Mouse (Mus musculus): ENCODE results near the gene Ing2. TPM values are rescaled to one million over a fixed set of nuclear protein-coding genes. Genes with fewer than 3 reads are reported as not detected.

Ing2 gene
- 89.2 and 90.7 TPM in 2 replicates for total RNA-seq (2017)

DNA sequence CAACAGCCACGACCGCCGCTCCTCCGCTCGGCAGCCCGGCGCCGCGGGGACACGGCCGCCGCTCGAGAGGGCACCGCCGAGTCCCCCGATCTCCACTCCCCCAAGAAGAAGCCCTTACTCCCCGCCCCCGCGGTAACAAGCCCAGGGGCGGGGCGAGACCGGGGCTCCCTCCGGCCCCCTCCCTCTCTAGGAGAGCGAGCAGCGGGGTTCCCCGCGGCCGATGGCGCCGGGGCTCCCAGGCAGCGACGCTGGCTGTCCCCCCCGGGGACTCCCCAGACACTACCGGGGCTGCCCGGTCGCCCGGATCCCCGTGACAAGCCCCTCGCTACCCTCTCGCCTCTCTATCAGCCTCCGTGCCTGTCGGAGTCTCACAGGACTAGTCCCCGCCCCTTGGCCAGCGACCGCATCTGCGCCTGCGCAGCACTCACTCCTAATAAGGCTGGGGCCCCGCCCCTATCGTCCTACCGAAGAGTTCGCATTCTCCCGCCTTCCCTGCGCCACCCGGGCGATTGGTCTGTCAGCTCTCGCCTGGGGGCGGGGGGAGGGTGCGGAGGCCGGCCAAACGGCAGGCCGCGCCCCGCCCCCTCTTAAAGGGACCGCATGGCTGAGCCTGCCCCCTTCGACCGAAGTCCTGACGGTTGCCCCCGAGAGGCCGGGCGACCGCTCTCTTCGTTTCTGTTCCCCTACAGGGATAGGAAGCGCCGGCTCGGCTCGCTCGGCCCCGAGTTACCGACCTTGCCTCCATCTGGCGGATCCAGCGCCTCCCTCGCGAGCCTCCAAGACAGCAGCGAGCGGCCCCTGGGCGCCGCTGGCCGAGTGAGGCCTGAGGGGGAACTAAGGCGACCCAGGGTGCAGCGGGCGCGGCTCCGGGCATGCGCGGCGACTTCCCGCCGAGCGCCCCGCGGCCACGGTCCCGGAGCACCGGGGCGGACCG lies at the start of gene Ing2:
TSS of gene Ing2 (minus strand) at position 780 of the 934 bp plus-strand sequence.
- peak; percentile 77 for ATAC-seq (replicated peaks in 1 of 2; ENCODE audit: insufficient read depth in 1 of 2, low FRiP score in 2 of 2, low TSS enrichment in 1 of 2, low read depth in 1 of 2, poor library complexity in 2 of 2, severe bottlenecking in 2 of 2)

DNA sequence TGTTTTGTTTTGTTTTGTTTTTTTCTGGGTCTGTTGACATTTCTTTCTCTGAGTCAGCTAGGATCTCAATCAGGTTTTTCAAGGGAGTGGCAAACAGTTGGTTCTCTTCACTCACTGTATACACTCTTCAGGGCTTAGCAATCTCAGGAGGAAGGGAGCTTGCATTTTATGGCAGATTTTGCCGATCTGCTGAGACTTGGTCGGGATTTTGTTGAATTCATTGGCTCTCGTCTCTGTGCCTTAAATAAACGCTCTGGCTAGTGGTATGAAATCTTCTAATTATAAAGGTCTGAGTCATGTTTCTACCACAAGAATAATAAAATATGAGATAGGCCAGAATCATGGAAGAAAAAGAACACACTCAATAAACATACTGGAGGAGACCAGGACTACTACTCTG lies 46.3 kb upstream of the Ing2 start:
- no peak for ATAC-seq (replicated peaks in 1 of 2; ENCODE audit: insufficient read depth in 1 of 2, low FRiP score in 2 of 2, low TSS enrichment in 1 of 2, low read depth in 1 of 2, poor library complexity in 2 of 2, severe bottlenecking in 2 of 2)

DNA sequence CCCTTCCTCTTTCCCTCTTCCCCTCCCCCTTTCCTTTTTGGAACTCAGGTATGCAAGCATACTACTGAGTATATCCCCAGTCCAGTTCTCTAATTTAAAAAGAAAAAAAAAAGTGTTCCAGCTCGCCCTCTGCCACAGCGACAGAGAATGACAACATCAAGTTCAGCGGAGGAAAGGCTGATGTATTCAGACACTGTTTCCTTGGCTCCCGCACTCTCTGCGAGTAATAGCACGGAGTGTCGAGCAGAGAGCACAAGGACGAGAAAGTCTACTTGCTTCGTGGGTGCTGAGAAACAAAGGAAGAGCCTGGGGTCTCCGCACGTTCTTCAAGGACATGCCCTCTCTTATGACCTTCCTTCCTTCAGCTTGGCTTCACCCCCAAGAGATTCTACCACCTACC lies 43.3 kb upstream of the Ing2 start:
- ATAC-seq (replicated peaks in 1 of 2; ENCODE audit: insufficient read depth in 1 of 2, low FRiP score in 2 of 2, low TSS enrichment in 1 of 2, low read depth in 1 of 2, poor library complexity in 2 of 2, severe bottlenecking in 2 of 2): 0 out of 4 replicates have a peak, but pooled peaks of 1 of the 2 experiments have one; percentile 5

DNA sequence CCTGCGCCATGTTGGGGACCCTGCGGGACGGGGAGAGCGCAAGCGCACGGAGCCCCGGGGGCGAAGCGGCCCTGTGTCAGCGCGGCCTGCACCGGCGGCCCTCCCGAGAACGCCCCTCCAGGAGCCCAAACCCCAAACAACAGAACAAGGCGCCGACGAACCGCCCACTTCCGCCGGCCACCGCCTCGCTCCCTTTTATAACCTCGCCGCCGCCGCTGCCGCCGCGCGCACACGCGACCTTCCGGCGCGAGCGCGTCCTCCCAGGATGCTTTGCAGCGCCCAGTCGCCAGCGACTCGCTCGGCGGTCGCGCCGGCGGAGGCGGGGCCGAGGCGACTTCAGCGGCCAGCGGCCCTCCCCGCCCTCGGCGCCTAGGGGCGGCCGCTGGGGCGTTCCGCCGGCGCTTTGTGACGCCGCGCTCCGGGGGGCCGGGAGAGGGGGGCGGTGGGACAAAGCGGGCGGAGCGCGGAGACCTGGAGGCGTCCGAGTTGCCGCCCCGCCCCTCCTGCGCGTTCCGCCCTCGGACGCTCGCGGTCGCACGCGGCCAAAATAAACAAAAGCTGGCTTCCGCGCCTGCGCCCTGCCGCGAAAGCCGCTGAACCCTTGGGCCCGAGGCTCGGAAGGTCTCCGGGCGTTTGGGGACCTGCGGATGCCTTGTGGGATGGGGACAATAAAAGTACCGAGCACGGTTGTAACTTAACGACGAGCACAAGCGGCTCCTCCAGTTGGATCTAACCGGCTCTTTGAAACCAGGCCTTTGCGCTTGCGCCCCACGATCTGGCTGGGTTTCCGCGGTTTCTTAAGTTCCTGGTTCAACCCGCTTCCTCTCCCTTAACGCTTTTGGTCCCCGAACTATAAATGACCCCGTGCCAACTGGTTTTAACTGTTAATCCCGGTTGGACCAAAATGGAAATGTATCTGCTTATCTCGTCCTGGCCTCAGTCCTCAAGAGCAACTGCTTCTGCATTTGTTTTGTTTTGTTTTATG lies 38.7 kb upstream of the Ing2 start, which contains the start of gene Cdkn2aip:
TSS of gene Cdkn2aip (minus strand) at position 172 of the 985 bp plus-strand sequence.
- peak; percentile 64 to 74 for ATAC-seq (replicated peaks in 1 of 2; ENCODE audit: insufficient read depth in 1 of 2, low FRiP score in 2 of 2, low TSS enrichment in 1 of 2, low read depth in 1 of 2, poor library complexity in 2 of 2, severe bottlenecking in 2 of 2)

DNA sequence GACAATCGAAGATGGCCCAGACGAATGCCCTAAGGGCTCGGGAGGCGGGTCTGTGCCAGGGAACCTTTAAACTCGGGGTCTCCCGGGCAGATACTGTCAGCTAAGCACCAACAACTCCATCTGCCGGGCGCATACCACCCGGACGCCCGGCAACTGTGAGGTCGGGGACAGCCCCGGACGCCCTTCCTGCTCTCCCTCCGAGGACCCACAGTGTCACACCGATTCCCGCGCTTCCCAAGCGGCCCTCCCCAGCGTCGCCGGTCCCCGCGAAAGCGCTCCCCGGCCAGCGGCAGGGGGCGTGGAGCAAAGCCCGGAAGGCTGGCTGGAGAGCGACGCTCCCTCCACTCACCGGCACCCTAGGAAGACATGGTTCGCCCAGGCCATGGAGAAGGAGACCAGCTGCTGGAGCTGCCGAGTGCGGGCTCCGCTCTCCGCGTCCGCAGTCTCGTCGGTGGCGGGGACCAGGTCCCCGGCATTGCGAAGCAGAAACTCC lies 37.9 kb upstream of the Ing2 start:
- ATAC-seq (replicated peaks in 1 of 2; ENCODE audit: insufficient read depth in 1 of 2, low FRiP score in 2 of 2, low TSS enrichment in 1 of 2, low read depth in 1 of 2, poor library complexity in 2 of 2, severe bottlenecking in 2 of 2): peak; percentile 8 to 40

DNA sequence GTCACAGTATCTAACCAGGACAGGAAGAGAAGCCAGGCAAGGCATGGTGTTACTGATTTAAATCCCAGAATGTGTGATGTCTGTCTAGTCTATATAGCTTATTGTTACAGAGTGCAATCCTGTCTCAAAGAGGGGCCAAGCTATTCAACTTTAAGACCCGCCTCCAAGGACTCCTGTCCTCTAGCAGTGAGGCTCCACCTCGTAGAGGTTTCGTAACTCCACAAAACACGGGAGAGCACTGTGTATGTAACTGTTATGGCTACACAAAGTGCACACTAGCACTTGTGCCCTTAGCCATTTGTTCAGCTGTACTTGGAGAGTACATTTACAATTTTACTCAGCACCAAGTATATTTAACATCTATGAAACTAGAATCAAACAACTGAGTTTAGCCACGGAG lies 32.8 kb upstream of the Ing2 start:
- no peak for ATAC-seq (replicated peaks in 1 of 2; ENCODE audit: insufficient read depth in 1 of 2, low FRiP score in 2 of 2, low TSS enrichment in 1 of 2, low read depth in 1 of 2, poor library complexity in 2 of 2, severe bottlenecking in 2 of 2)

DNA sequence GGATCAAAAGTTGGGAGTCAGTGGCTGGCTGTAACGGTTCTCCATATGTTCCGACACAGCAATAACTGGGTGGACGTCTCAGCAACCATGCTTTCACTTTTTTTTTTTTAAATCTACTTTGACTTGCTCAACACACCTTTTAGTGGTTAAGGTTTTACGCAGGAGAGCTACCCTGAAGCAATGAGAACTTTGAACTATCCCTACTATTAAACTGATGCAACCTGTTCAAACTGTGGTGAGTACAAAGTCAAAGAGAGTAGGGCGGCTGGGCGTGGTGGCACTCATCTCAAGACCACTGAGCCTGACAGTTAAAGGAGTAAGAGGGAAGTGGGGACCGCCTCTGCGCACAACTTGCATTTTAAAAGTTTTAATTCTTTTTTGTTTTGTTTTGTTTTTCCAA lies 31.4 kb upstream of the Ing2 start:
- ATAC-seq (replicated peaks in 1 of 2; ENCODE audit: insufficient read depth in 1 of 2, low FRiP score in 2 of 2, low TSS enrichment in 1 of 2, low read depth in 1 of 2, poor library complexity in 2 of 2, severe bottlenecking in 2 of 2): no peak; a peak in 1 of 4 replicates

DNA sequence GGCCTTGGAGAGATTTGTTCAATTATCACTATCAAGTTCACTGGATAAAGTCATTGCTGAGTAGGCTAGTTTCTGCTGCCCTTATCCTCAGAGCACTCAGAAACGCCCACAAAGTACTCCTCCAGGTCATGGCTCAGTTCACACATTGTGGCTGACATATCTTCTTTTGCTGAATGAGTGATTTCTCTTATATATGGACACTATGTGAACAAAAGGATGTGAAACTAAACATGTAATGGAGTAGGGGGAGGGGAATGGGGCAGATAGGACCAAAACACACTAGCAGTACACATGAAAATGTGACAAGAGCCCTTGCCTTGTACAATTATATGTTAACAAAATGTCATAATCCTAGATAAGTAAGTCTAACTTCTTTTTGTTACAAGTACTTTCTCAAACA lies 27.0 kb upstream of the Ing2 start:
- ATAC-seq (replicated peaks in 1 of 2; ENCODE audit: insufficient read depth in 1 of 2, low FRiP score in 2 of 2, low TSS enrichment in 1 of 2, low read depth in 1 of 2, poor library complexity in 2 of 2, severe bottlenecking in 2 of 2): no peak

DNA sequence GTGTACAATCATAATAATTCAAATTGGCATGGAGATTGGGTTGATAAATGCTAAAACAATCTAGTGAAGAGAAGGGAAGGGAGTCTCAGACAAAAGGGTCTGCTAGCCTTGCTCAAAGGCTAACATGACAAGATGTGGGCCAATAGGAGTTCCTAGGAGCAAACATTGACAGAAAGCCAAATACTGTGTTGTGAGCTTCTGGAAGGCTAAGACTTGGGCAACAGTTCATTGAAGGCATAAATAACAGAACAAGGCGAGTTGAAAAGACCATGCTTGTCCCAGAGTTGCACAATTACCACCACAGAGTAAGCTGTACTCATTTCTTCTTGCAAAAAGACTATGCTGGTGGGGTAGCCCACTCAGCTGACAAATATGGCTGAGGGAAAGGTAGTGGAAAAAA lies 22.3 kb upstream of the Ing2 start:
- ATAC-seq (replicated peaks in 1 of 2; ENCODE audit: insufficient read depth in 1 of 2, low FRiP score in 2 of 2, low TSS enrichment in 1 of 2, low read depth in 1 of 2, poor library complexity in 2 of 2, severe bottlenecking in 2 of 2): no peak

DNA sequence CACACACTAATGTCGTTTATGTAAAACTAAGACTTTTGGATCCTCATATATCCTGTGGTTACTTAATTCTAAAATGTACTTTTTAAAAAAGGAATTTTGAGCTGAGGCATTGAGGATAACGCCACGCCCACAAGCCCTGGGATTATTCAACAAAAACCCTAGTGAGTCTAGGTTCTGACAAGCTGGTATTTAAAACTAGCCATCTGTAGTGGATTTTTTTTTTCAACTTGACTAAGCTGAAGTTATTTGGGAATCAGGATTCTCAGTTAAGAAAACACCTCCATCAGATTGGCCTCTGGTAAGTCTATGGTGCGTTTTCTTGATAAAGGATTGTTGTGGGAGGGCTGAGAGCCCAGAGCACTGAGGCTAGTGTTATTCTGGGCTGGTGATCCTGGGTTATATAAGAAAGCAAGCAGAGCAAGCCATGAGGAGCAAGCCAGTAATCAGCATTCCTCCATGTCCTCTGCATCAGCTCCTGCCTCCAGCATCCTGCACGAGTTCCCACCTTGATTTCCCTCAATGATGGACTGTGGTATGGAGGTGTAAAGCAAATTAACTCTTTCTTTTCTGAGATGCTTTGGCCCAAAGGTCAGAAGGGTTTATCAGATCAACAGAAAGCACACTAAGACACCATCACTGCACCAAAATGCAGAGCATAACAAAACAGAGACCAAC lies 20.2 kb upstream of the Ing2 start:
- no peak for ATAC-seq (replicated peaks in 1 of 2; ENCODE audit: insufficient read depth in 1 of 2, low FRiP score in 2 of 2, low TSS enrichment in 1 of 2, low read depth in 1 of 2, poor library complexity in 2 of 2, severe bottlenecking in 2 of 2)

DNA sequence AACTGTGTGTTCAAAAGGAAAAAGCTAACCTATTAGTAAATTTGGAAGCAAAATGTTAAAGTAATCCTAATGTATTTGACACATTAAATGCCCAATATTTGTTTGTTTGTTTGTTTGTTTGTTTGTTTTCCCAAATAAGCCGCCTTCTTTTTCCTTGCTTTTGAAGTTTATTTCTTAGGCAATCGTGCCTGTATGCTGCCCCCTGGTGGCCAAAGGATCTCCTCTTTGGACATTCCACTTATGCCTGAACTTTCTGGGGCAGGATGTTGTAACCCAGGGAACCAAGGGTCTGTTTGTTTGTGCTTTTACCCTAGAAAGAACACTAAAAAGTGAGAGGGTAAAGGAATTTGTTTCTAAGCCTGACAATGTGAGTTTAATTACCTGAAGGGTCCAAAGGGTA lies 17.8 kb upstream of the Ing2 start:
- peak in 1 of 2 experiments; percentile 40; a peak in 2 of 4 replicates for ATAC-seq (replicated peaks in 1 of 2; ENCODE audit: insufficient read depth in 1 of 2, low FRiP score in 2 of 2, low TSS enrichment in 1 of 2, low read depth in 1 of 2, poor library complexity in 2 of 2, severe bottlenecking in 2 of 2)

DNA sequence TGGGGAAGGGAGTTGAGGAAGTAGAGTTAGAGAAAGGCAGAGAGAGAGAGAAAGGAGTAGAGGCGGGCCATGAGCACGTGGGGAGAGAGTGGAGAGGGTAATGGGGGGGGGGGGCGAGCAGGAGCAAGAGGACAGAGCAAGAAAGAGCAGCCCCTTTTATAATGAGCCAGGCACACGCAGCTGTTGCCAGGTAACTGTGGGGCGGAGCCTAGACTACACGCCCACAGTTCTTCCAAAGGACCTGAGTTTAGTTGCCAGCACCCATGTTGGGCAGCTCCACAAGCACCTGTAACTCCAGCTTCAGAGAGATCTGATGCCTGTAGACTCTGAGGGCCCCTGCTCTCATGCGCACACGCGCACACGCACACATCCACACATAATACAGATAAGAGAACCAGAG lies 16.5 kb upstream of the Ing2 start:
- no peak for ATAC-seq (replicated peaks in 1 of 2; ENCODE audit: insufficient read depth in 1 of 2, low FRiP score in 2 of 2, low TSS enrichment in 1 of 2, low read depth in 1 of 2, poor library complexity in 2 of 2, severe bottlenecking in 2 of 2)

DNA sequence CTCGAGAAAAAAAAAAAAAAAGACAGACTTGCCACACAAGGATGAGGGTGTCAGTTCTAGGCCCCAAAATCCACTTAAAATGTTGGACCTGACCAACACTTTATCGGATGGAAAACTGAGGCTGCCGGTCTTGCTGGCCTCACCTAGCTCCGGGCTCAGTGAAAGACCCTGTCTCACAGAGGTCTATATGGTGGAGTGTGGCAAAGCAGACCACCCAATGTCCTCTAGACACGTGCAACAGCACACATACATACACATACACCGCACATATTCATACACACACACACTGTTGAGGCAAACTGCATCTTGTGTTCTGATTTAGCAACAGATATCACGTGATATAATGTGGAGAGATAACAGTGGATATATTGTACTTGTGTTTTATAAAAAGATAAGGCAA lies 15.9 kb upstream of the Ing2 start:
- no peak for ATAC-seq (replicated peaks in 1 of 2; ENCODE audit: insufficient read depth in 1 of 2, low FRiP score in 2 of 2, low TSS enrichment in 1 of 2, low read depth in 1 of 2, poor library complexity in 2 of 2, severe bottlenecking in 2 of 2)

DNA sequence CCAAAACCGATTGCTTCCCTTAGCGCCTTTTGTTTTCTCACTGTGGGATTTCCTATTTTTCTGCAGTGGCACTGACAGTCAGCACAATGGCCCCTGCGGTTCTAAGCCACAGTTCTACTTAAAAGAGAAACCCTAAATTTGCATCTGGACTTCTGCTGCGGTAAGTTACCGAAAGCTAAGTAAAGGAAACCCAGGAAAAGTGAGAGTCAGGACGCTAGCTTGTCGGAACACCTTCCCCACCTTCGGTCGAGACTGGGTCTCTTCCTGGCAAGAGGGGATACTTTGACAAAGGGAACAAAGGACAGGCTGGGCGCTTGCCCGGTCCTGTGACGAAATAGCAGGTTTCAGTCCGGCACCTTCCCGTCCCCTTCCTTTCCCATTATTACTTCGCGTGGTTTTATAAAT lies 15.3 kb upstream of the Ing2 start:
- peak; percentile 60 to 68 for ATAC-seq (replicated peaks in 1 of 2; ENCODE audit: insufficient read depth in 1 of 2, low FRiP score in 2 of 2, low TSS enrichment in 1 of 2, low read depth in 1 of 2, poor library complexity in 2 of 2, severe bottlenecking in 2 of 2)

DNA sequence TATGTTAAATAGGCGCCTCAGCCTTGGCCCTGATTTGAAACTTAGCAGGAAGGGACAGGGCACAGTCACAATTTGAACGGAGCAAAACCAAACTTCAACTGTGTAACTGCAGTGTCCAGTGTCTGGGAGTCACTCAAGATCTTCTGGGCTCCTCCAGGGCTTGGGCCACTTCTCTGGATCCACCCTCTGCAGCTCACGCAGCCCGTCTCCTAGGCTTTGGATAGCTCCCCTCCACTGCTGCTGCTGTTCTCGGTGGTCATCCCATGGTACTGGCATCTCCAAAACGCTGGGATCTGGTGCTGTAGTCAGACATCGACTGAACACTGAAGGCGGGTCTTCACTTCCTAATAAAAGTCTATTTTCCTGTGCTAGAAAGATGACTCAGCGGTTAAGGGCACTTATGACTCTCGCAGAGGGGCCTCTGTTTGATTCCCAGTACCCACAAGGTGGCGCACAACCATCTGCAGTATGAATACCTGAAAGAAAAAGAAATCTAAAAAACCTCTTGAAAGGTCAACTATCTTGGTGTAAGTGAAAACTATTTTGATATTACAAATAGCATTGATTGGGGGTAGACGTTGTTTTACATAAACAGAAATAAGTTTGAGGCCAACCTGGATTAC lies 14.5 kb upstream of the Ing2 start:
- peak; percentile 29 to 40; a peak in 1 of 4 replicates for ATAC-seq (replicated peaks in 1 of 2; ENCODE audit: insufficient read depth in 1 of 2, low FRiP score in 2 of 2, low TSS enrichment in 1 of 2, low read depth in 1 of 2, poor library complexity in 2 of 2, severe bottlenecking in 2 of 2)

DNA sequence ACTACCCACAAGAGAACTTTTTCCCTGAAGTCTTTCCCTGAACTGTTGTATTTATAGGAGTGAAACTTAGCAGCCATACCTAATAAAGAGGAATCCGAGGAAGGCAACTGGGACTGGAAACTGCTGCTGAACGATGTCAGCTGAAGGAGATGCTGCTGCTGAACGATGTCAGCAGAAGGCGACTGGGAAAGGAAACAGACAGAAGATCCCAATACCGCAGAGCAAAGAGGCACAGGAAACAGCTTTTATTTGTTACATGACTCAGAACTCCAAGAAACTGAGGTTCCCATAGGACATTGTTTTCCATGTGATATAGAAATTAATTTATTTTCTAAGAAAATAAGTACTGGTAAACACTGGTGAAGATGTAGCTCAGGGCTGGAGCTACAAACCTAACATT lies 9.1 kb upstream of the Ing2 start:
- peak in 1 of 2 experiments; percentile 20; a peak in 1 of 4 replicates for ATAC-seq (replicated peaks in 1 of 2; ENCODE audit: insufficient read depth in 1 of 2, low FRiP score in 2 of 2, low TSS enrichment in 1 of 2, low read depth in 1 of 2, poor library complexity in 2 of 2, severe bottlenecking in 2 of 2)

DNA sequence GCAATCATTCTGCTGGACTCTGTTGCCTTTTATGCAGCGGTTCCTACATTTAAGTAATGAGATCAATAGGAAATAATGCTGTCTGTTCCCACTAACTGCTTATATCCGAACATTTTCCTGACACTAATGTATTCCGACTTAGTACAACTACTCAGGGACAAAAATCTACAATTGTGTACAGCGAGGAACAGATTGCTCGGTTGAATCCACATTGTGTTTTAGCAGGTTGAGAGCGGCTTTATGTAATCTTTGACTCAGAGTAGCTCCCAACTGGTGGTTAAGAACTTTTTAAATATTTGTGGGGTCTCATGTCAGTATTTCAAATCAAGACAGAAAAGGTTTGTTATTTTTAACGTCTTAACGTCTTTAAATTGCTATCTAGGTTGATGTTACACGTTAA lies 8.6 kb upstream of the Ing2 start:
- ATAC-seq (replicated peaks in 1 of 2; ENCODE audit: insufficient read depth in 1 of 2, low FRiP score in 2 of 2, low TSS enrichment in 1 of 2, low read depth in 1 of 2, poor library complexity in 2 of 2, severe bottlenecking in 2 of 2): no peak

All from hematopoietic stem cell, adult 5-6 weeks (primary cell).